In the genomic region with DNA sequence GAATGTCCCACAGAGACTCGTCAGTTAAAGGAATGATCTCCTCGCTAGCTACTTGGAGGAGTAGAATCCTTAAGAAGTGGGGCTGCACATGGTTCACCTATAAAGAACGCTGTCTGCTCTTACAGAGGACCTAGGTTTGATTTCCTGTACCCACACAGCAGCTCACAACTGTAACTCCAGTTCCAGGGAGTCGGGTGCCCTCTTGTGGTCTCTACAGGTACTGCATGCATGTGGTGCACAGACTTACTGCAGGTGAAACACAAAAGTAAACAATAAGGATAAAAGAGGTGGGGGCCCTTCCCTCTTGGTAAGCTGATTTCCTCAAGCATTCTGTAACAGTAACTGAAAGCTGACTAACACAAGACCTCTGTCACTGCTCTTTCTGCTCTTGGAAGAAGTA, we compare ENCODE assay signal across 9 mouse cellular contexts.
DNase-seq lines count a peak whose midpoint lies in the region; ATAC-seq lines count a peak whose summit lies in the region.
"Had no signal": no experiment of that assay in that cellular context is flagged by ENCODE, and none has a peak within 500 bp of the region (broad histone marks: within the 10 kb centered on the region; RNA-seq: fewer than 3 reads in every experiment).

No protein-coding gene starts in this region.

- DNase-seq in gastrocnemius, postnatal 10 days, result peak; percentile 44
- DNase-seq in gastrocnemius, postnatal 25 days, result no peak
- peak; percentile 52 for DNase-seq in right cerebral cortex, postnatal 4 days
- DNase-seq in right cerebral cortex, adult 18-20 months, result no peak
- peak; percentile 74 for DNase-seq in embryonic facial prominence, embryonic 11.5 days (ENCODE audit: low spot score)
- DNase-seq in spleen, postnatal 4 days (ENCODE audit: low spot score in 2 of 2), result peak; percentile 45 to 80
- no peak for DNase-seq in left cerebral cortex, postnatal 36 days (ENCODE audit: low spot score in 2 of 2)
- no peak for DNase-seq in urinary bladder, postnatal 36 days (ENCODE audit: low spot score in 2 of 2)

- no peak for ATAC-seq in embryonic facial prominence, embryonic 11.5 days (replicated peaks; ENCODE audit: insufficient number of reproducible peaks, low FRiP score, low TSS enrichment, low read depth)

- 73% methylated on average over 4 of the region's 4 CpGs for WGBS in embryonic facial prominence, embryonic 11.5 days

- H3K27me3 ChIP-seq in embryonic facial prominence, embryonic 11.5 days (ENCODE audit: control insufficient read depth, insufficient read depth, low read length), result no peaks in the 10 kb centered on the region

- H3K4me2 ChIP-seq in embryonic facial prominence, embryonic 11.5 days (ENCODE audit: low read depth, low read length), result no peak overlapping the region
- H3K4me2 ChIP-seq: neural tube, embryonic 12.5 days had no signal

- no peak overlapping the region for H3K4me3 ChIP-seq in embryonic facial prominence, embryonic 11.5 days (ENCODE audit: low read depth, low read length)
- H3K4me3 ChIP-seq: neural tube, embryonic 12.5 days had no signal

- H3K27ac ChIP-seq in embryonic facial prominence, embryonic 11.5 days (replicated peaks; ENCODE audit: low read depth, low read length), result no peak overlapping the region
- H3K27ac ChIP-seq: neural tube, embryonic 12.5 days had no signal

- H3K4me1 ChIP-seq in embryonic facial prominence, embryonic 11.5 days (ENCODE audit: control insufficient read depth, insufficient read depth, low read length), result no peaks in the 10 kb centered on the region
- H3K4me1 ChIP-seq: neural tube, embryonic 12.5 days had no signal

- intact Hi-C loops in left cerebral cortex, postnatal 36 days (cut with DNase I), result loop anchor here (5.0 kb wide), 2 partner anchors 99 to 164 kb away; no protein-coding TSS in a partner anchor

- H3K36me3 ChIP-seq in embryonic facial prominence, embryonic 11.5 days (replicated peaks; ENCODE audit: control insufficient read depth, insufficient read depth, low read depth, low read length), result no peaks in the 10 kb centered on the region
- H3K36me3 ChIP-seq: neural tube, embryonic 12.5 days had no signal

- no peaks in the 10 kb centered on the region for H3K9me3 ChIP-seq in embryonic facial prominence, embryonic 11.5 days (replicated peaks; ENCODE audit: control insufficient read depth, low read length)
- H3K9me3 ChIP-seq: neural tube, embryonic 12.5 days had no signal

- H3K9ac ChIP-seq in embryonic facial prominence, embryonic 11.5 days (replicated peaks; ENCODE audit: low read length), result no peak overlapping the region
- H3K9ac ChIP-seq: neural tube, embryonic 12.5 days had no signal

Comparison
In these comparisons a context has a peak if more than half of its experiments do, and no peak if none do; other contexts are left out.
1. DNase-seq: peak in gastrocnemius, postnatal 10 days (single experiment), right cerebral cortex, postnatal 4 days (single experiment), embryonic facial prominence, embryonic 11.5 days (single experiment) and spleen, postnatal 4 days (2 of 2); none in gastrocnemius, postnatal 25 days (single experiment), right cerebral cortex, adult 18-20 months (single experiment), left cerebral cortex, postnatal 36 days (0 of 2) and urinary bladder, postnatal 36 days (0 of 2).